Mouse (Mus musculus) testis, adult 2 months (tissue): Measurements from ENCODE around the gene Triobp.
A peak's percentile ranks its signal among the peaks of the same experiment; 100 is the strongest.

Experiments used
- CTCF ChIP-seq: fragments of 200-500 bp; IDR thresholded peaks from 2 replicates; pipeline ENCODE4 v1.5.1; 2012; ENCODE audit warnings: low read depth, mild to moderate bottlenecking, inconsistent platforms, low read length, moderate library complexity; ENCODE audit not compliant: control insufficient read depth, insufficient read depth, insufficient replicate concordance
- POLR2A ChIP-seq: fragments of 200-500 bp; IDR thresholded peaks from 2 replicates; pipeline ENCODE4 v1.6.1; 2012; ENCODE audit warnings: low read depth, mild to moderate bottlenecking, inconsistent platforms, low read length, moderate library complexity; ENCODE audit not compliant: control insufficient read depth

- no peak for TF ChIP-seq CTCF
- peak; percentile 64; the same call in 1 of the 2 replicates for TF ChIP-seq POLR2A
Observed at GRCm38 (mm10) chr15:78934784-78935320, 12.7 kb upstream of the Triobp start, which contains the start of gene Nol12.
